Mouse (Mus musculus) frontal cortex, postnatal 10 days (tissue): Measurements from ENCODE around the gene Pop5.

ENCODE experiments used
- DNase-seq, 2 experiments: peaks; one replicate each; pipeline ENCODE4 v3.0.0; 2022; ENCODE audit warnings: low spot score in 2 of 2, mixed read lengths in 1 of 2

The Pop5 gene

GRCm38 (mm10) chr5:115262502-115263291, 27.1 kb downstream of the Pop5 start:
- no peak for DNase-seq

- DNase-seq = no peak
These were observed 30.7 kb downstream of the Pop5 start for GRCm38 (mm10) chr5:115266340-115266739.

- no peak for DNase-seq
These were observed 31.3 kb downstream of the Pop5 start for GRCm38 (mm10) chr5:115266787-115267468.

GRCm38 (mm10) chr5:115267469-115268045, 31.9 kb downstream of the Pop5 start:
- DNase-seq = no peak

- DNase-seq = no peak
These were observed 32.6 kb downstream of the Pop5 start for GRCm38 (mm10) chr5:115268266-115268665.

GRCm38 (mm10) chr5:115269969-115270368, 34.3 kb downstream of the Pop5 start:
- no peak for DNase-seq

- peak in 1 of 2 experiments; percentile 52 for DNase-seq
These were observed 36.5 kb downstream of the Pop5 start for GRCm38 (mm10) chr5:115271931-115272811.

- DNase-seq = peak; percentile 96 to 97
These were observed 37.3 kb downstream of the Pop5 start, which contains the start of gene Rnf10 for GRCm38 (mm10) chr5:115272812-115273548. Rnf10 (minus strand) TSS chr5:115272898.

- no peak for DNase-seq
These were observed 38.0 kb downstream of the Pop5 start for GRCm38 (mm10) chr5:115273549-115274135.

GRCm38 (mm10) chr5:115274353-115274752, 38.7 kb downstream of the Pop5 start:
- no peak for DNase-seq

- DNase-seq = no peak
These were observed 39.1 kb downstream of the Pop5 start for GRCm38 (mm10) chr5:115274771-115275170.

- no peak for DNase-seq
These were observed 40.4 kb downstream of the Pop5 start for GRCm38 (mm10) chr5:115275998-115276397.

- DNase-seq = no peak
These were observed 42.4 kb downstream of the Pop5 start for GRCm38 (mm10) chr5:115278053-115278452.

GRCm38 (mm10) chr5:115278785-115279184, 43.1 kb downstream of the Pop5 start:
- DNase-seq = no peak

GRCm38 (mm10) chr5:115279226-115280049, 43.8 kb downstream of the Pop5 start, which contains the start of gene Coq5:
Coq5 (plus strand) TSS chr5:115279666.
- DNase-seq = peak; percentile 78 to 81

- DNase-seq = no peak
These were observed 44.5 kb downstream of the Pop5 start for GRCm38 (mm10) chr5:115280050-115280687.

- no peak for DNase-seq
These were observed 49.1 kb downstream of the Pop5 start for GRCm38 (mm10) chr5:115284735-115285134.

GRCm38 (mm10) chr5:115294173-115294572, 58.5 kb downstream of the Pop5 start:
- DNase-seq = no peak
